Mouse (Mus musculus): ENCODE measurements around the gene Stxbp3.
A peak's percentile ranks its signal among the peaks of the same experiment; 100 is the strongest.
"Not testable (repeated sequence)": the region's sequence is repeated elsewhere in the genome, so short reads cannot be mapped to it uniquely, and the experiment has no call there.

The Stxbp3 gene

GRCm38 (mm10) chr3:108840000-108840715 is at the start of gene Stxbp3:
Gene Stxbp3 (minus strand): TSS chr3:108840526.
- DNase-seq, result peak; percentile 97 to 100

- no peak for DNase-seq
Observed at GRCm38 (mm10) chr3:108889908-108890307, 49.6 kb upstream of the Stxbp3 start, which contains the start of gene Fndc7. Gene Fndc7 (minus strand): TSS chr3:108890008.

- DNase-seq, result no peak
Observed at GRCm38 (mm10) chr3:108887618-108887975, 47.3 kb upstream of the Stxbp3 start.

GRCm38 (mm10) chr3:108886934-108887617 is 46.8 kb upstream of the Stxbp3 start:
- no peak for DNase-seq

- no peak for DNase-seq
Observed at GRCm38 (mm10) chr3:108885686-108886530, 45.6 kb upstream of the Stxbp3 start.

GRCm38 (mm10) chr3:108884706-108885289 is 44.5 kb upstream of the Stxbp3 start:
- no peak for DNase-seq

GRCm38 (mm10) chr3:108883067-108883466 is 42.7 kb upstream of the Stxbp3 start:
- DNase-seq, result no peak

- not testable (repeated sequence) for DNase-seq
Observed at GRCm38 (mm10) chr3:108881873-108882272, 41.5 kb upstream of the Stxbp3 start.

GRCm38 (mm10) chr3:108880544-108881507 is 40.5 kb upstream of the Stxbp3 start:
- DNase-seq, result no peak

- DNase-seq, result no peak
Observed at GRCm38 (mm10) chr3:108879836-108880435, 39.6 kb upstream of the Stxbp3 start.

- no peak for DNase-seq
Observed at GRCm38 (mm10) chr3:108879129-108879528, 38.8 kb upstream of the Stxbp3 start.

GRCm38 (mm10) chr3:108870631-108871030 is 30.3 kb upstream of the Stxbp3 start:
- DNase-seq, result no peak

GRCm38 (mm10) chr3:108867449-108867848 is 27.1 kb upstream of the Stxbp3 start:
- no peak for DNase-seq

- DNase-seq, result no peak
Observed at GRCm38 (mm10) chr3:108865676-108866075, 25.4 kb upstream of the Stxbp3 start.

- DNase-seq, result no peak
Observed at GRCm38 (mm10) chr3:108865129-108865528, 24.8 kb upstream of the Stxbp3 start.

- DNase-seq, result no peak
Observed at GRCm38 (mm10) chr3:108863091-108863490, 22.8 kb upstream of the Stxbp3 start.

GRCm38 (mm10) chr3:108862282-108862681 is 22.0 kb upstream of the Stxbp3 start:
- DNase-seq, result not testable (repeated sequence)

- DNase-seq, result no peak
Observed at GRCm38 (mm10) chr3:108860786-108861185, 20.5 kb upstream of the Stxbp3 start.

- DNase-seq, result peak; percentile 40 to 49
Observed at GRCm38 (mm10) chr3:108858231-108858770, 18.0 kb upstream of the Stxbp3 start.

GRCm38 (mm10) chr3:108857714-108858113 is 17.4 kb upstream of the Stxbp3 start:
- no peak for DNase-seq

GRCm38 (mm10) chr3:108857124-108857470 is 16.8 kb upstream of the Stxbp3 start:
- DNase-seq, result no peak

Data from kidney, postnatal 25 days (tissue).